Mouse (Mus musculus): ENCODE results near the gene Olfr1204. TPM values are rescaled to one million over a fixed set of nuclear protein-coding genes. Genes with fewer than 3 reads are reported as not detected.

Olfr1204 gene
- polyA plus RNA-seq (2015; fragmentation: Nextera tagmentation; extraction: Ambion mirVana) = not detected in 2 replicates

GRCm38 (mm10) chr2:88848992-88849391, at the start of gene Olfr1204:
Gene Olfr1204, plus strand, starts transcription at chr2:88849292.

GRCm38 (mm10) chr2:88814196-88814595, 34.9 kb upstream of the Olfr1204 start, which contains the start of gene Olfr1202:
Gene Olfr1202, plus strand, starts transcription at chr2:88814496.

GRCm38 (mm10) chr2:88829437-88829836, 19.7 kb upstream of the Olfr1204 start, which contains the start of gene Olfr1205:
Gene Olfr1205, plus strand, starts transcription at chr2:88829737.

GRCm38 (mm10) chr2:88862931-88863330, 13.8 kb downstream of the Olfr1204 start, which contains the start of gene Olfr1206:
Gene Olfr1206, plus strand, starts transcription at chr2:88863231.

GRCm38 (mm10) chr2:88902211-88902610, 53.1 kb downstream of the Olfr1204 start, which contains the start of gene Olfr1208:
Gene Olfr1208, minus strand, starts transcription at chr2:88902311.

Other genes with a start within 250 kb of the Olfr1204 start
- gene Olfr1191-ps1, start 208.8 kb upstream of the Olfr1204 start, polyA plus RNA-seq (2015; fragmentation: Nextera tagmentation; extraction: Ambion mirVana) = not detected in 2 replicates
- gene Olfr1192-ps1, start 200.8 kb upstream of the Olfr1204 start, polyA plus RNA-seq (2015; fragmentation: Nextera tagmentation; extraction: Ambion mirVana) = not detected in 2 replicates
- gene Olfr1193, start 173.7 kb upstream of the Olfr1204 start, polyA plus RNA-seq (2015; fragmentation: Nextera tagmentation; extraction: Ambion mirVana) = not detected in 2 replicates
- not detected in 2 replicates for gene Olfr1195, start 160.1 kb upstream of the Olfr1204 start, polyA plus RNA-seq (2015; fragmentation: Nextera tagmentation; extraction: Ambion mirVana)
- gene Olfr1196, start 144.7 kb upstream of the Olfr1204 start, polyA plus RNA-seq (2015; fragmentation: Nextera tagmentation; extraction: Ambion mirVana) = not detected in 2 replicates
- not detected in 2 replicates for gene Olfr1197, start 116.9 kb upstream of the Olfr1204 start, polyA plus RNA-seq (2015; fragmentation: Nextera tagmentation; extraction: Ambion mirVana)
- gene Olfr1198, start 97.9 kb upstream of the Olfr1204 start, polyA plus RNA-seq (2015; fragmentation: Nextera tagmentation; extraction: Ambion mirVana) = not detected in 2 replicates
- not detected in 2 replicates for gene Olfr1199, start 88.8 kb upstream of the Olfr1204 start, polyA plus RNA-seq (2015; fragmentation: Nextera tagmentation; extraction: Ambion mirVana)
- not detected in 2 replicates for gene Olfr1200, start 78.8 kb upstream of the Olfr1204 start, polyA plus RNA-seq (2015; fragmentation: Nextera tagmentation; extraction: Ambion mirVana)
- gene Olfr1201, start 56.3 kb upstream of the Olfr1204 start, polyA plus RNA-seq (2015; fragmentation: Nextera tagmentation; extraction: Ambion mirVana) = not detected in 2 replicates
- gene Olfr1202, start 34.8 kb upstream of the Olfr1204 start, polyA plus RNA-seq (2015; fragmentation: Nextera tagmentation; extraction: Ambion mirVana) = not detected in 2 replicates
- not detected in 2 replicates for gene Olfr1205, start 19.6 kb upstream of the Olfr1204 start, polyA plus RNA-seq (2015; fragmentation: Nextera tagmentation; extraction: Ambion mirVana)
- not detected in 2 replicates for gene Olfr1206, start 13.9 kb downstream of the Olfr1204 start, polyA plus RNA-seq (2015; fragmentation: Nextera tagmentation; extraction: Ambion mirVana)
- not detected in 2 replicates for gene Olfr1208, start 53.0 kb downstream of the Olfr1204 start, polyA plus RNA-seq (2015; fragmentation: Nextera tagmentation; extraction: Ambion mirVana)
- not detected in 2 replicates for gene Olfr1209, start 65.9 kb downstream of the Olfr1204 start, polyA plus RNA-seq (2015; fragmentation: Nextera tagmentation; extraction: Ambion mirVana)
- not detected in 2 replicates for gene Olfr1211, start 88.8 kb downstream of the Olfr1204 start, polyA plus RNA-seq (2015; fragmentation: Nextera tagmentation; extraction: Ambion mirVana)
- gene Olfr1212, start 104.7 kb downstream of the Olfr1204 start, polyA plus RNA-seq (2015; fragmentation: Nextera tagmentation; extraction: Ambion mirVana) = not detected in 2 replicates
- gene Gm13762, start 131.0 kb downstream of the Olfr1204 start, polyA plus RNA-seq (2015; fragmentation: Nextera tagmentation; extraction: Ambion mirVana) = not detected in 2 replicates
- not detected in 2 replicates for gene Olfr1214, start 143.4 kb downstream of the Olfr1204 start, polyA plus RNA-seq (2015; fragmentation: Nextera tagmentation; extraction: Ambion mirVana)
- gene Olfr1215, start 157.7 kb downstream of the Olfr1204 start, polyA plus RNA-seq (2015; fragmentation: Nextera tagmentation; extraction: Ambion mirVana) = not detected in 2 replicates
- gene Olfr1216, start 169.0 kb downstream of the Olfr1204 start, polyA plus RNA-seq (2015; fragmentation: Nextera tagmentation; extraction: Ambion mirVana) = not detected in 2 replicates
- gene Olfr1217, start 182.8 kb downstream of the Olfr1204 start, polyA plus RNA-seq (2015; fragmentation: Nextera tagmentation; extraction: Ambion mirVana) = not detected in 2 replicates
- not detected in 2 replicates for gene Olfr1218, start 211.9 kb downstream of the Olfr1204 start, polyA plus RNA-seq (2015; fragmentation: Nextera tagmentation; extraction: Ambion mirVana)
- not detected in 2 replicates for gene Olfr1219, start 234.2 kb downstream of the Olfr1204 start, polyA plus RNA-seq (2015; fragmentation: Nextera tagmentation; extraction: Ambion mirVana)